Mouse (Mus musculus): ENCODE results near the gene Wdr12.
"Not testable (repeated sequence)": the region's sequence is repeated elsewhere in the genome, so short reads cannot be mapped to it uniquely, and the experiment has no call there.

Gene Wdr12

GRCm38 (mm10) chr1:60098024-60098781 lies at the start of gene Wdr12, which contains the start of gene Carf:
TSS of gene Wdr12 (minus strand) at chr1:60098645.
TSS of gene Carf (plus strand) at chr1:60098247.
- DNase-seq, result peak; percentile 97

- DNase-seq, result no peak
Observed at GRCm38 (mm10) chr1:60137346-60137745, 38.9 kb upstream of the Wdr12 start.

GRCm38 (mm10) chr1:60117721-60118455 lies 19.4 kb upstream of the Wdr12 start:
- DNase-seq, result no peak

GRCm38 (mm10) chr1:60104582-60104981 lies 6.1 kb upstream of the Wdr12 start:
- DNase-seq, result no peak

- peak; percentile 19 for DNase-seq
Observed at GRCm38 (mm10) chr1:60098839-60099238, 394 bp upstream of the Wdr12 start.

- peak; percentile 60 for DNase-seq
Observed at GRCm38 (mm10) chr1:60097277-60098023, 995 bp downstream of the Wdr12 start.

GRCm38 (mm10) chr1:60096572-60097276 lies 1.7 kb downstream of the Wdr12 start:
- no peak for DNase-seq

GRCm38 (mm10) chr1:60076411-60076810 lies 22.0 kb downstream of the Wdr12 start:
- no peak for DNase-seq

GRCm38 (mm10) chr1:60075590-60075989 lies 22.9 kb downstream of the Wdr12 start:
- DNase-seq, result no peak

GRCm38 (mm10) chr1:60074935-60075334 lies 23.5 kb downstream of the Wdr12 start:
- DNase-seq, result no peak

- not testable (repeated sequence) for DNase-seq
Observed at GRCm38 (mm10) chr1:60070725-60071124, 27.7 kb downstream of the Wdr12 start.

- no peak for DNase-seq
Observed at GRCm38 (mm10) chr1:60056310-60056709, 42.1 kb downstream of the Wdr12 start.

GRCm38 (mm10) chr1:60054659-60055058 lies 43.8 kb downstream of the Wdr12 start:
- DNase-seq, result no peak

- DNase-seq, result not testable (repeated sequence)
Observed at GRCm38 (mm10) chr1:60047481-60047880, 51.0 kb downstream of the Wdr12 start.

- no peak for DNase-seq
Observed at GRCm38 (mm10) chr1:60044595-60044994, 53.9 kb downstream of the Wdr12 start.

- peak; percentile 60 for DNase-seq
Observed at GRCm38 (mm10) chr1:60042796-60043469, 55.5 kb downstream of the Wdr12 start, which contains the start of gene Ica1l. TSS of gene Ica1l (minus strand) at chr1:60043184.

- no peak for DNase-seq
Observed at GRCm38 (mm10) chr1:60042398-60042795, 56.0 kb downstream of the Wdr12 start.

- no peak for DNase-seq
Observed at GRCm38 (mm10) chr1:60035044-60035443, 63.4 kb downstream of the Wdr12 start.
